Mouse (Mus musculus) naive thymus-derived CD4-positive, alpha-beta T cell, adult 2 months (primary cell): ENCODE data around the gene Ctsd.
"Not testable (repeated sequence)": the region's sequence is repeated elsewhere in the genome, so short reads cannot be mapped to it uniquely, and the experiment has no call there.

Source experiments
- DNase-seq: peaks from one replicate; pipeline ENCODE4 v3.0.0-alpha.2; 2011; ENCODE audit warnings: low read depth

The Ctsd gene

GRCm38 (mm10) chr7:142332741-142333140, 55.1 kb downstream of the Ctsd start:
- not testable (repeated sequence) for DNase-seq

- no peak for DNase-seq
These were observed 56.6 kb downstream of the Ctsd start for GRCm38 (mm10) chr7:142331281-142331680.

- no peak for DNase-seq
These were observed 57.5 kb downstream of the Ctsd start for GRCm38 (mm10) chr7:142330271-142330724.

GRCm38 (mm10) chr7:142328507-142328906, 59.3 kb downstream of the Ctsd start:
- DNase-seq: no peak

GRCm38 (mm10) chr7:142326714-142327445, 61.0 kb downstream of the Ctsd start:
- DNase-seq: no peak
